Mouse (Mus musculus) skeletal muscle tissue, postnatal 0 days (tissue): Measurements from ENCODE around the gene 9930022D16Rik. TPM values are rescaled to one million over a fixed set of nuclear protein-coding genes. Genes with fewer than 3 reads are reported as not detected.

Experiments used
- microRNA-seq, 2 experiments: library from miRNA; unstranded; fragments of <30 nt; microRNA quantifications; one replicate each; pipeline ENCODE4; 2016
- polyA plus RNA-seq: library from polyadenylated mRNA; unstranded; fragments of >200 nt; fragmentation: Nextera tagmentation; extraction: Ambion mirVana; gene quantifications from 2 replicates; pipeline ENCODE4 v1.2.1, GENCODE M21; 2015

9930022D16Rik gene
- not detected in 2 replicates for polyA plus RNA-seq

GRCm38 (mm10) chr11:109413617-109414016 is at the start of gene 9930022D16Rik:
TSS of gene 9930022D16Rik (plus strand) at chr11:109413917.

DNA sequence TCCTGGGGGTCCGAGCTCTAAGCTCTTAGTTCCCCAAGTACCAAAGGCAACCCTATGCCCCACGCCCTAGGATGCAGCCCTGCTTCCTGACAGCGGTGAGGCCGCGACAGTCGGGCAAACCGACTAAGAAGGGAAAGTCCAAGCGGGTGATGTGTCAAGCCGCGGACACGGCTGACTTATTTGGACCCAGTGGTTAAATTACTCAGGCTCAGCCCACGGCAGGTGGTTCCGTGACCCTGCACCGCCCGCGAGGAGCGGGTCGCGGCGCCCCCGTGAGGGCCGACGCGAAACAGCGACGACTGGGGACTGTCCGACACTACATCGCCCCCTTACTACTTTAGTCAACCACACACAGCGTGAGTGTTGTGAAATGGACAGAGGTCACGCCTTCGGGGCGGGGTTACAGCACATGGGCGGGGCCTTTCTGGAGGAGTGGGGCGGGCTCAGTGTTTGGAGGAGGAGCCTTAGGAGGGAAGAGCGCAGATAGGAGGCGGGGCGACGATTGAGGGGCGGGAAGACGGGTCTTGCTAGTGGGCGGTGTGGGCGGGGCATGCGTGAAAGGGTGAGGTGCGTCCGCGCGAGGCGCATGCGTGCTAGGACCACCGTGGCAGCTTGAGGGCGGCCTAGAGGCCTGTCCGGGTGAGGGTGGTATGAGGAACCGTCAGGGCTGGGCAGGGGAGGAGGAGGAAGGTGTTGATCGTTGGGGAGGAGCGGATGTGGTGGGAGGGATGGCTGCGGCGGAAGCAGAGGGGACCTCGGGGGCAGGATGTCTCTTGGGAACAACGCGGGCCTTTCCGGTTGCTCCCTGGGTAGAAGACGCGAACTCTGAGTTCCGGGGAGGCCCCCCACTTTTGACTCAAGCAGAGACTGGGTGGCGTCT is 11.9 kb downstream of the 9930022D16Rik start, which contains the start of gene Amz2:
Gene Amz2, plus strand, starts transcription at position 555 of the 880 bp plus-strand sequence.

Small RNAs within 50 kb of the gene (microRNA-seq; reads per million reads assigned to microRNA genes)
- gene Gm25540 = 0 reads per million in 2 experiments

Other genes starting within 250 kb of the 9930022D16Rik start
- gene Rgs9, start 115.8 kb upstream of the 9930022D16Rik start, polyA plus RNA-seq = 0.28 TPM in 2 replicates
- gene Gna13, start 51.1 kb upstream of the 9930022D16Rik start, polyA plus RNA-seq = 24.3 and 25.8 TPM in 2 replicates
- 38.6 and 42.0 TPM in 2 replicates for gene Amz2, start 12.0 kb downstream of the 9930022D16Rik start, polyA plus RNA-seq
- 4.2 and 4.4 TPM in 2 replicates for gene Arsg, start 59.5 kb downstream of the 9930022D16Rik start, polyA plus RNA-seq
- gene Slc16a6, start 59.7 kb downstream of the 9930022D16Rik start, polyA plus RNA-seq = 6.5 and 7.3 TPM in 2 replicates
- gene Wipi1, start 198.1 kb downstream of the 9930022D16Rik start, polyA plus RNA-seq = 55.7 and 58.8 TPM in 2 replicates
- 398 and 409 TPM in 2 replicates for gene Prkar1a, start 235.5 kb downstream of the 9930022D16Rik start, polyA plus RNA-seq